Mouse (Mus musculus): ENCODE data around the gene Rell1.

DNA sequence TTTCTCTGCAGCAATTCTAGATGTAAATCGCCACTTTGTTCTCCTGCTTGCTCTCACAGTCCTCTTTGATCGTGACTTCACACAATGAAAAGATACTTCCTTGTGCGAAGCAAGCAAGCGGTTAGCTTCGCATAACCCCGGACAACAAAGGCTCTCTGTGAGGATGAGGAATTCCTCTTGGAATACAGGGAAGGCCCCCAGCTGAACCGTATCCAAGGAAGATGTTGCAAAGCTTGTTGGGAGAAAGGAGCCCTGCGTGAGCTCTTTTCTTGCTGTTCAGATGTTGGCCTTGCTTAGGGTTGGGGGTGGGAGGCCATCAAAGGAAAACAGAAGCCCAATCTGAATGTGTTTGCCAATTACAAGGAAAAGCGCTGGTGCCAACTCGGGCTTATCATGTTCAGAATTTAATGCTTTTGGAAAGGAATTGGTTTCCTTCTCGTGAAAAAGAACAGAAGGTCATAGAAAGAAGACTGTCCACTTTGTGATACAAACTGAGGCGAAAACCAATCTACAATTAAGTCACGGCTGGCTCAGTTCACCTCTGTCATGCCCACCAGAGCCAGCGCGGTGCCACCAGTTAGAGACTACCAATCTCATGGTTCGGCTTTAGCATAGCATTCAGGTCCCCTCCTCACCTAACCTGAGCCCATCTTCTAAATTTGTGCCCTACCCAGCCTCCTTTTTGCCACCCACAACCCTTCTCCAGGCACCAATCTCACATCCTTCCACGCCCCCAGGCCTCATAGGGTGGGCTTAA lies 96.3 kb downstream of the Rell1 start:
- TF ChIP-seq CTCF (IDR thresholded peaks at IDR 0.05; ENCODE audit: low read depth) (no peak), EP300 (IDR thresholded peaks at IDR 0.05; ENCODE audit: low read depth) (no peak)

Data from heart, postnatal 0 days (tissue).